Mouse (Mus musculus) erythroblast, embryonic 14.5 days (primary cell): ENCODE measurements around the gene Caly. TPM values are rescaled to one million over a fixed set of nuclear protein-coding genes. Genes with fewer than 3 reads are reported as not detected.

Experiments
- H3K27me3 ChIP-seq: 2 replicates; pipeline ENCODE4 v1.6.1; 2012; ENCODE audit warnings: inconsistent platforms; ENCODE audit not compliant: control insufficient read depth
- H3K36me3 ChIP-seq: 2 replicates; pipeline ENCODE4 v1.6.1; 2012; ENCODE audit warnings: mild to moderate bottlenecking, inconsistent platforms; ENCODE audit not compliant: control insufficient read depth
- H3K4me1 ChIP-seq: 2 replicates; pipeline ENCODE4 v1.6.1; 2012; ENCODE audit warnings: inconsistent platforms; ENCODE audit not compliant: control insufficient read depth
- H3K4me3 ChIP-seq: replicated peaks from 2 replicates; pipeline ENCODE3; 2012; ENCODE audit warnings: moderate library complexity, mild to moderate bottlenecking, inconsistent platforms
- H3K9me3 ChIP-seq: 2 replicates; pipeline ENCODE4 v1.6.1; 2012; ENCODE audit warnings: low read length, inconsistent platforms, mixed read lengths; ENCODE audit not compliant: control insufficient read depth
- GATA1 ChIP-seq: IDR thresholded peaks from 2 replicates; pipeline ENCODE4 v1.6.1; 2012; ENCODE audit warnings: low read length, inconsistent platforms, mixed read lengths
- TAL1 ChIP-seq: IDR thresholded peaks from 3 replicates; pipeline ENCODE4 v1.6.1; 2012; ENCODE audit warnings: low read length, inconsistent platforms, mixed read lengths
- polyA plus RNA-seq: library from polyadenylated mRNA; stranded (reverse); fragments of >175 nt; gene quantifications from 2 replicates; pipeline ENCODE4 v1.2.3, GENCODE M21; 2012

Caly gene
- polyA plus RNA-seq, 1 experiment, result 0.04 TPM

- Histone ChIP-seq H3K27me3 (peaks cover 34% of the 10 kb centered on the region), H3K9me3 (no peaks in the 10 kb centered on the region), H3K4me1 (peaks cover 2% of the 10 kb centered on the region; the same call in 1 of the 2 replicates), H3K36me3 (no peaks in the 10 kb centered on the region), H3K4me3 (no peak overlapping the region)
- TF ChIP-seq TAL1 (no peak), GATA1 (no peak)
Measured at GRCm38 (mm10) chr7:140067397-140067796, 15.0 kb downstream of the Caly start.

- Histone ChIP-seq H3K9me3 (no peaks in the 10 kb centered on the region), H3K27me3 (peaks cover 65% of the 10 kb centered on the region), H3K36me3 (no peaks in the 10 kb centered on the region), H3K4me3 (no peak overlapping the region), H3K4me1 (no peaks in the 10 kb centered on the region)
- TF ChIP-seq GATA1 (no peak), TAL1 (no peak)
Measured at GRCm38 (mm10) chr7:140063092-140063491, 19.3 kb downstream of the Caly start.

GRCm38 (mm10) chr7:140062307-140062706 lies 20.0 kb downstream of the Caly start:
- Histone ChIP-seq H3K4me3 (no peak overlapping the region), H3K36me3 (no peaks in the 10 kb centered on the region), H3K9me3 (no peaks in the 10 kb centered on the region), H3K4me1 (no peaks in the 10 kb centered on the region), H3K27me3 (peaks cover 73% of the 10 kb centered on the region)
- TF ChIP-seq TAL1, result no peak
- no peak for TF ChIP-seq GATA1

DNA sequence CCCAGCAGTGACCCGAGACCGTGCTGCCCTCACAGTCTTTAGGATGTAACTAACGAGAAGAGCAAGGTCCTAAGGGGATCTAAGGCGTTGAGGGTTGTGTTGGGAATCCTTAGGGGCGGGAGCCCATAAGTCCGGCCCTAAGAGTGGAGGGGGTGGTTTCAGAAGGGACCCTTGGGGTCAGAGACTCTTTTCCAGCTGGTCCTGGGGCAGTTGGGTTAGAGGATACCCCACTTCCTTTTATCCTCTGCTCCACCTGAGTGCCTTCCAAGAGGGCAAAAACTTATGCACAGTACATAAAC lies 20.6 kb downstream of the Caly start:
- Histone ChIP-seq H3K4me1 (no peaks in the 10 kb centered on the region), H3K4me3 (no peak overlapping the region), H3K9me3 (no peaks in the 10 kb centered on the region), H3K27me3 (peaks cover 78% of the 10 kb centered on the region), H3K36me3 (no peaks in the 10 kb centered on the region)
- TF ChIP-seq GATA1 (no peak), TAL1 (no peak)

- Histone ChIP-seq H3K4me1 (no peaks in the 10 kb centered on the region), H3K27me3 (peaks cover 83% of the 10 kb centered on the region), H3K36me3 (no peaks in the 10 kb centered on the region), H3K9me3 (no peaks in the 10 kb centered on the region), H3K4me3 (no peak overlapping the region)
- no peak for TF ChIP-seq TAL1
- TF ChIP-seq GATA1, result no peak
Measured at GRCm38 (mm10) chr7:140060936-140061831, 21.2 kb downstream of the Caly start.

DNA sequence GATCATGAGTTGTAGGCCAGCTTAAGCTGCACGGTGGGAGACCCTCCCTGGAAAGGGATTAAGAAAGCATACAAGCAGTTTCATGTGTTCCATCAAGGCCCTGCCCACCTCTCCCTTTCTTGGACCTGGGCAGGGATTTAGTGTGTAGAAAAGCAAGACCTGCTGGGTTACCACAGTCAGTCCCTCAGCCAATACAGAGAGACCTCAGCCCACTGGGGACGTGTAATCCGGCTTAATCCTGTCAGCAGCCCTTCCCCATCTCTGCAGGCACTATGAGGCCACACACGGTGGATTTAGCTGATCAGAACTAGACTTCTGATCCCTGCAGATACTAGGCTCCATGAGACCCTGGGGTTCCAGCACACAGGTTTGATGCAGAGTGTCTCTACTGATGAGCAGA lies 22.7 kb downstream of the Caly start:
- Histone ChIP-seq H3K27me3 (peaks cover 93% of the 10 kb centered on the region), H3K4me3 (no peak overlapping the region), H3K36me3 (no peaks in the 10 kb centered on the region), H3K9me3 (0 out of 2 replicates have a peak, but pooled peaks cover 2% of the 10 kb centered on the region), H3K4me1 (no peaks in the 10 kb centered on the region)
- no peak for TF ChIP-seq TAL1
- no peak for TF ChIP-seq GATA1

DNA sequence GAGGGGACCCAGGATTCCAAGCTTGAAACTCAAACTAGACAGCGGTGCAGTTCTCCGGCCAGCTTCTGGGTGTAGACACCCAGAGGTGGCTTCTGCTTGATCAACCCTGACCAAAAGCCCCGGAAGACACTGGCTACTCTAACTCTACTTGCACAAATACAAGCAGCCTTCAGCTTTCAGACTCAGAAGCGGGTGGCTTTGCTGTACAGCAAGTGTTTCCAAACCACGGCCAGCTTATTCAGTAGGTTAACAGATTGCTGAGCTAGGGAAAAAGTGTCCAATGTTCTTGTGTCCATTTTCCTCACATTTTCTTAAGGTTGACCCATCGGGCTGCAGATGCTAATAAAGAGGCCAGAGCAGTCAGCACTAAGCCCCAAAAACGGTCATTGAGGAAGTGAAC lies 23.8 kb downstream of the Caly start:
- H3K4me3 ChIP-seq, result no peak overlapping the region
- H3K27me3 ChIP-seq, result peaks cover 93% of the 10 kb centered on the region

DNA sequence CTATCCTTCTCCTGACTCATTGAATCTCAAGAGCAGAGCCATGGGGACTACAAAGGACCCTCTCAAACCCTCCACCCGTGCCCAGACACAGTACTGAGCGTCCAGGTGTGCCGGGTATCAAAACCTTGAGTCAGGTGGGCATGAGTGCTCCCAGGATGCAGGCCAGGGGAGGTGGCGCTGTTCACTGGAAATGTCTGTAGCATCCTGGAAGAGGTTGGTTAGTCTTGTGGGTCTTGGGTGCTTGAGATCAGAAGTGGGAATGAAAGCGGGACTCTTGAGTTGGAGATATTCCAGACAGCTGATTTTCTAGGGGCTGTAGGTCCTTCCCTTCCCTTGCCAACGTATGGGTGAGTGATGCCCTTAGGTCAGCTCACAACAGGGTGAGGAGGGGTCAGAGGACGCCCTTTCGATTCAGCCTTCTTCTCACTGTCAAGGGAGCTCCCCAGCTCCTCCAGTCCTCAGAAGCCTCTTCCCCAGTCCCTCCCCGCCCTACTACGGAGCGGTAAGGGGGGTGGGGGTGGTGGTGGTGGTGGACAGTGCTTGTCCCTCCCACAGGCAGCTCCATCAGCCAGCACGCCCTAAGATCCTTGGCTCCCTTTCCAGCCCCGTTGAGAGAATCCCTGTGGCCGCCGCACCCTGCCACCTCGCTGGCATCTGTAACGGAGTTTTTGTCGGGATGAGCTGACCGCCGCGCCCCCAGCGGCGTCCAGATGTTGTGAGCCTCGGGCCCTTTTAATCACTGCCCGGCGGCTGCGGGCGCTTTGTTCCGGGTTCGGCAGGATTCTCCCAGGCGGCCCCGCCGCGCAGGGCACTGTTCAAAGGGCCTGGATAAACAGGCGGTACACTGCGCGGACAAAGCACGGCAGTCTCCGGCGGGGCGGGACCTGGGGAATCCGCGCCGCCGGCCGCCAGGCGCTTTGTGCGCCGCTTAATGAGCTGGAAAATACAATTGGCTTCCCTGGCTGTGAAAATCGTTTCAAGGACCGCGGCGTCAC lies 24.6 kb downstream of the Caly start:
- TF ChIP-seq GATA1 (no peak), TAL1 (no peak)
- no peaks in the 10 kb centered on the region for H3K4me1 ChIP-seq
- H3K27me3 ChIP-seq, result peaks cover 94% of the 10 kb centered on the region
- 0 out of 2 replicates have a peak, but pooled peaks cover 2% of the 10 kb centered on the region for H3K9me3 ChIP-seq
- H3K36me3 ChIP-seq, result no peaks in the 10 kb centered on the region
- no peak overlapping the region for H3K4me3 ChIP-seq

More for the DNA sequence above, 23.8 kb downstream of the Caly start:
- no peaks in the 10 kb centered on the region for H3K36me3 ChIP-seq
- 0 out of 2 replicates have a peak, but pooled peaks cover 2% of the 10 kb centered on the region for H3K9me3 ChIP-seq
- H3K4me1 ChIP-seq, result no peaks in the 10 kb centered on the region
- TF ChIP-seq GATA1 (no peak), TAL1 (no peak)

DNA sequence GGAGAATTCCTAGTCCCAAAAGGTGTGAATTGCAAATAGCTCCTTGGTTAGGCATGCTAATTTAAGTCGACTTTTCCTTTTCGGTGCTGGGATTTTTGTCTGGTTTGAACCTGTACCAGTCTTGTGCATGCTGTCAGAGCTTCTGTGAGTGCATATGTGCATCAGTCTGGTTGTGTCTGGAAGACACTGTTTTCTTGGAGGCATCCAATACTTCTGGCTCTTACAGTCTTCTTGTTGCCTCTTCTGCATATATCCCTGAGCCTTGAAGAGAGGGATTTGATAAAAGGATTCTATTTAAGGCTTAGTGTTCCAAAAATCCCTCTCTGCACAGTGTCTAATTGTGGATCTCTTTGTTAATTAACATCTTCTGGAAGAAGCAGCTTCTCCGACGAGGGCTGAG lies 28.2 kb downstream of the Caly start:
- Histone ChIP-seq H3K36me3 (no peaks in the 10 kb centered on the region), H3K4me3 (no peak overlapping the region), H3K9me3 (0 out of 2 replicates have a peak, but pooled peaks cover 2% of the 10 kb centered on the region), H3K27me3 (peaks cover 92% of the 10 kb centered on the region), H3K4me1 (peaks cover 4% of the 10 kb centered on the region)
- TF ChIP-seq TAL1 (no peak), GATA1 (no peak)
